Comparison of ENCODE assay signal across 7 mouse cellular contexts in genomic region chr11:117965052-117965451, GRCm38 (mm10). TPM values are rescaled to one million over a fixed set of nuclear protein-coding genes. Genes with fewer than 3 reads are reported as not detected.
DNase-seq lines count a peak whose midpoint lies in the region; ATAC-seq and TF ChIP-seq lines count a peak whose summit lies in the region.

No protein-coding gene starts in this region.

- WGBS in hindbrain, embryonic 13.5 days = 23% methylated on average over 7 of the region's 7 CpGs
- 40% methylated on average over 7 of the region's 7 CpGs for WGBS in hindbrain, postnatal 0 days
- 31% methylated on average over 7 of the region's 7 CpGs for WGBS in limb, embryonic 11.5 days

- peaks cover 53% of the 10 kb centered on the region for H3K27me3 ChIP-seq in hindbrain, embryonic 13.5 days
- no peaks in the 10 kb centered on the region for H3K27me3 ChIP-seq in hindbrain, postnatal 0 days (ENCODE audit: insufficient read depth, low read length)
- H3K27me3 ChIP-seq in E14TG2a.4 (ENCODE audit: insufficient read depth, low read length) = no peaks in the 10 kb centered on the region
- H3K27me3 ChIP-seq in limb, embryonic 11.5 days (ENCODE audit: control insufficient read depth, insufficient read depth, low read length) = peaks cover 10% of the 10 kb centered on the region

- DNase-seq in hindbrain, postnatal 0 days (ENCODE audit: low spot score) = no peak
- DNase-seq in Muller cell, postnatal 12 days (ENCODE audit: inconsistent ontology term) = peak; percentile 54
- no peak for DNase-seq in limb, embryonic 11.5 days (ENCODE audit: low spot score)
- DNase-seq in frontal cortex, postnatal 36 days (ENCODE audit: low spot score in 2 of 2) = no peak
- no peak for DNase-seq in thymus, postnatal 0 days (ENCODE audit: low spot score)

- TF ChIP-seq CTCF in hindbrain, postnatal 0 days (IDR thresholded peaks at IDR 0.05; ENCODE audit: low read depth) = no peak
- no peak for TF ChIP-seq CTCF in E14TG2a.4 (conservative IDR thresholded peaks at IDR 0.05; ENCODE audit: low read length)

- peak overlapping the region; percentile 96; the same call in 1 of the 2 replicates for H3K4me2 ChIP-seq in hindbrain, embryonic 13.5 days
- no peak overlapping the region for H3K4me2 ChIP-seq in hindbrain, postnatal 0 days (ENCODE audit: low read depth, low read length)
- peak overlapping the region; percentile 7; the same call in 1 of the 2 replicates for H3K4me2 ChIP-seq in limb, embryonic 11.5 days (ENCODE audit: low read depth, severe bottlenecking)

- H3K36me3 ChIP-seq in hindbrain, embryonic 13.5 days = no peaks in the 10 kb centered on the region
- H3K36me3 ChIP-seq in hindbrain, postnatal 0 days (ENCODE audit: insufficient read depth, low read length) = no peaks in the 10 kb centered on the region
- H3K36me3 ChIP-seq in E14TG2a.4 (ENCODE audit: insufficient read depth, low read length) = peaks cover 45% of the 10 kb centered on the region
- H3K36me3 ChIP-seq in limb, embryonic 11.5 days (ENCODE audit: control insufficient read depth, insufficient read depth, low read length) = no peaks in the 10 kb centered on the region

- no peak overlapping the region for H3K27ac ChIP-seq in hindbrain, embryonic 13.5 days
- H3K27ac ChIP-seq in hindbrain, postnatal 0 days = no peak overlapping the region
- no peak overlapping the region for H3K27ac ChIP-seq in limb, embryonic 11.5 days (replicated peaks; ENCODE audit: low read depth, low read length)

- no peak overlapping the region for H3K4me3 ChIP-seq in hindbrain, embryonic 13.5 days
- no peak overlapping the region for H3K4me3 ChIP-seq in hindbrain, postnatal 0 days (ENCODE audit: low read length)
- peak overlapping the region; percentile 99 for H3K4me3 ChIP-seq in E14TG2a.4 (replicated peaks; ENCODE audit: low read length)
- no peak overlapping the region for H3K4me3 ChIP-seq in limb, embryonic 11.5 days (ENCODE audit: low read depth, low read length)

- no peaks in the 10 kb centered on the region for H3K9me3 ChIP-seq in hindbrain, embryonic 13.5 days
- no peaks in the 10 kb centered on the region for H3K9me3 ChIP-seq in hindbrain, postnatal 0 days (ENCODE audit: low read length)
- H3K9me3 ChIP-seq in E14TG2a.4 (ENCODE audit: low read length) = no peaks in the 10 kb centered on the region
- no peaks in the 10 kb centered on the region for H3K9me3 ChIP-seq in limb, embryonic 11.5 days (ENCODE audit: control insufficient read depth, low read length)

- ATAC-seq in hindbrain, embryonic 13.5 days (ENCODE audit: low FRiP score) = no peak
- no peak for ATAC-seq in hindbrain, postnatal 0 days
- ATAC-seq in limb, embryonic 11.5 days (ENCODE audit: insufficient number of reproducible peaks, low FRiP score, low TSS enrichment, low read depth) = no peak

- peaks cover 78% of the 10 kb centered on the region for H3K4me1 ChIP-seq in hindbrain, embryonic 13.5 days (replicated peaks)
- H3K4me1 ChIP-seq in hindbrain, postnatal 0 days (ENCODE audit: insufficient read depth, low read length) = peaks cover 26% of the 10 kb centered on the region
- H3K4me1 ChIP-seq in E14TG2a.4 (replicated peaks; ENCODE audit: low read depth, low read length) = peaks cover 78% of the 10 kb centered on the region
- H3K4me1 ChIP-seq in limb, embryonic 11.5 days (ENCODE audit: control insufficient read depth, insufficient read depth, low read length) = peaks cover 57% of the 10 kb centered on the region

- 0 out of 2 replicates have a peak overlapping the region, but pooled peaks have one; percentile 20 for H3K9ac ChIP-seq in hindbrain, embryonic 13.5 days
- H3K9ac ChIP-seq in hindbrain, postnatal 0 days (replicated peaks; ENCODE audit: low read length) = no peak overlapping the region
- H3K9ac ChIP-seq in limb, embryonic 11.5 days (ENCODE audit: low read length) = no peak overlapping the region

RNA-seq across cellular contexts. Expression of gene Socs3, which starts 4.8 kb away (rescaled TPM):
- 8.3 and 8.8 TPM in 2 replicates for polyA plus RNA-seq in hindbrain, embryonic 13.5 days (2015; fragmentation: Nextera tagmentation; extraction: Ambion mirVana)
- total RNA-seq in hindbrain, postnatal 0 days (2014; rRNA removed) = 12.3 and 12.4 TPM in 2 replicates
- 6.0 and 7.0 TPM in 2 replicates for polyA plus RNA-seq in hindbrain, postnatal 0 days (2015; fragmentation: Nextera tagmentation; extraction: Ambion mirVana)
- polyA plus RNA-seq in limb, embryonic 11.5 days (2014; fragmentation: Nextera tagmentation; extraction: Ambion mirVana) = 5.4 and 6.7 TPM in 2 replicates
- 25.8 and 26.7 TPM in 2 replicates for polyA plus RNA-seq in thymus, postnatal 0 days (2015; fragmentation: Nextera tagmentation; extraction: Ambion mirVana)

RNA-seq across cellular contexts. Expression of gene Pgs1, which starts 21.0 kb away (rescaled TPM):
- polyA plus RNA-seq in hindbrain, embryonic 13.5 days (2015; fragmentation: Nextera tagmentation; extraction: Ambion mirVana) = 47.4 and 47.6 TPM in 2 replicates
- total RNA-seq in hindbrain, postnatal 0 days (2014; rRNA removed) = 72.7 and 85.0 TPM in 2 replicates
- 57.2 and 58.3 TPM in 2 replicates for polyA plus RNA-seq in hindbrain, postnatal 0 days (2015; fragmentation: Nextera tagmentation; extraction: Ambion mirVana)
- 38.4 and 39.3 TPM in 2 replicates for polyA plus RNA-seq in limb, embryonic 11.5 days (2014; fragmentation: Nextera tagmentation; extraction: Ambion mirVana)
- polyA plus RNA-seq in thymus, postnatal 0 days (2015; fragmentation: Nextera tagmentation; extraction: Ambion mirVana) = 54.8 and 55.6 TPM in 2 replicates
